Mouse (Mus musculus): ENCODE results near the gene Napsa. TPM values are rescaled to one million over a fixed set of nuclear protein-coding genes. Genes with fewer than 3 reads are reported as not detected.

Gene Napsa
- polyA plus RNA-seq, 1 experiment from 2014 or later = 2.8 TPM

DNA sequence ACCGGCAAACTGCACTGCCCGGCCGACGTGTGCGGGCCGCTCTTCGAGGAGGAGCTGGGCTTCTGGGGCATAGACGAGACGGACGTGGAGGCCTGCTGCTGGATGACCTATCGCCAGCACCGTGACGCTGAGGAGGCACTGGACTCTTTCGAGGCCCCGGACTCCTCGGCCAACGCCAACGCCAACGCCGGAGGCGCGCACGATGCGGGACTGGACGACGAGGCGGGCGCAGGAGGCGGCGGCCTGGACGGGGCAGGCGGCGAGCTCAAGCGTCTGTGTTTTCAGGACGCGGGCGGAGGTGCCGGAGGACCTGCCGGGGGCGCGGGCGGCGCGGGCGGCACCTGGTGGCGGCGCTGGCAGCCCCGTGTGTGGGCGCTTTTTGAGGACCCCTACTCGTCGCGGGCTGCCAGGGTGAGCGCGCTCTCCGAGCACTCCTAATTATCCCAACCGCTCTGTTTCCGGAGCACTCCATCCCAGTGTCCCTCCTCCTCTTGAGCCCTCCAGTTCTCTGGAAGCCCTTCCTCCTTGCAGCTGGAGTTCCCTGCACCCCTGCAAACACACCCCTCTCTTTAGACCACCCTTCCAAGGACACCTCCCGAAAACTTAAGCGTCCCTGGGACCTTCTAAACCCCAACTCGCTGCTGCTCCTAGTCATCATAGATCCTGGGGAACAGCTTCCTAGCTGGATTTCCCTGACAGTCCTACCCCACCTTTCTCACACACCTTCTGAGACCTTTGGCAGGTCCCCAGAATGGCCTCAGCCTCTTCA, 19.4 kb downstream of the Napsa start:
- Histone ChIP-seq H3K9me3 (ENCODE audit: control insufficient read depth, low read depth, low read length) (no peaks in the 10 kb centered on the region), H3K4me1 (ENCODE audit: control insufficient read depth, insufficient read depth, low read length) (peaks cover 21% of the 10 kb centered on the region), H3K9ac (replicated peaks; ENCODE audit: low read depth, low read length) (no peak overlapping the region; the same call in 1 of the 2 replicates), H3K27ac (ENCODE audit: low read length) (no peak overlapping the region), H3K4me3 (ENCODE audit: low read depth, low read length) (peak overlapping the region; percentile 49), H3K4me2 (replicated peaks; ENCODE audit: low read depth, low read length) (peak overlapping the region; percentile 99), H3K36me3 (ENCODE audit: control insufficient read depth, insufficient read depth, low read length) (no peaks in the 10 kb centered on the region), H3K27me3 (ENCODE audit: control insufficient read depth, insufficient read depth, low read length) (peaks cover 34% of the 10 kb centered on the region)
- WGBS = under 1% methylated on average over 55 of the region's 60 CpGs
- no peak for ATAC-seq (ENCODE audit: insufficient number of reproducible peaks, insufficient read depth, low FRiP score, low read depth)

DNA sequence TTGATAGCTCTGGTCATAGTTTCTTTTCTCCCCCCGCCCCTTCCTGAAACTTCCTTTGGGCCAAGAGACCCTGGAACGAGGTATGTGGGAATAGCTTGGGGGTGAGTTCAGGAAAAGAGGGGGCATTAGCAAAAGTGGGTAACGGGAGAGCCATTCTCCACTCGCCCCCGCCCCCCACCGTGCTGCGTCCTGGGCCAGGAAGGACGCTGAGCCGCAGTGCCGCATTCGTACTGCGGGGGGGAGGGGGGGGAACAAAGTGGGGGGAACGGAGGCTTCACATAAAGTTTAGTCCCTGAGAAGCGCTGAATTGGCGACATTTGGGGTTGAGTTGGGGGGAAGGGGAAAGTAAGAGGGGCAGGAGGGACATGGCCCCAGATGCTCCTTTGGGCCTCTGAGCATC, 20.9 kb downstream of the Napsa start:
- no peaks in the 10 kb centered on the region for H3K36me3 ChIP-seq (ENCODE audit: control insufficient read depth, insufficient read depth, low read length)
- H3K9me3 ChIP-seq (ENCODE audit: control insufficient read depth, low read depth, low read length) = no peaks in the 10 kb centered on the region
- H3K27ac ChIP-seq (ENCODE audit: low read length) = no peak overlapping the region
- no peak for ATAC-seq (ENCODE audit: insufficient number of reproducible peaks, insufficient read depth, low FRiP score, low read depth)
- no peak overlapping the region for H3K4me2 ChIP-seq (replicated peaks; ENCODE audit: low read depth, low read length)
- no peak overlapping the region for H3K4me3 ChIP-seq (ENCODE audit: low read depth, low read length)
- H3K4me1 ChIP-seq (ENCODE audit: control insufficient read depth, insufficient read depth, low read length) = peaks cover 19% of the 10 kb centered on the region
- H3K9ac ChIP-seq (replicated peaks; ENCODE audit: low read depth, low read length) = no peak overlapping the region
- peaks cover 32% of the 10 kb centered on the region for H3K27me3 ChIP-seq (ENCODE audit: control insufficient read depth, insufficient read depth, low read length)
- 4% methylated on average over 14 of the region's 15 CpGs for WGBS

DNA sequence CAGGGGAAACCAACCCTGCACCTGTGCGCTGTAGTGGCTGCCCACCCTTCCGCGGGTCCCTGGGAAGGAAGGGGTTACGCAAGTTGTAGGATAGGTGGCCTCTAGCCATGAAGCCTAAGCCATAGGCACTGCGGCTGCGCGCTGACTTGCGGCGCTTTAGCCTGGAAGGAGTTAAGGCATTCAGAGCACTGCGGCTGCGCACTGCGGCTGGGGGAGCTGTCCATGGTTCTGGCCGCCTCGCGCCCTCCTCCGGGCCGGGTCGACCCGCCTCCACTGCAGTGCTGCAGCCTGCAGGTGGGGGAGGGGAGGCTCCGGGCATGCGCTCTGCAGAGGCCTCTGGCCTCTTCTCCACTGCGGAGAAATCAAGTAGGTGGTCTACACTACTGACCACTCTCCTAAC, 21.6 kb downstream of the Napsa start:
- under 1% methylated on average over 22 of the region's 22 CpGs for WGBS
- peak; percentile 24; the same call in 1 of the 2 replicates for ATAC-seq (ENCODE audit: insufficient number of reproducible peaks, insufficient read depth, low FRiP score, low read depth)
- peaks cover 13% of the 10 kb centered on the region for H3K4me1 ChIP-seq (ENCODE audit: control insufficient read depth, insufficient read depth, low read length)
- H3K36me3 ChIP-seq (ENCODE audit: control insufficient read depth, insufficient read depth, low read length) = no peaks in the 10 kb centered on the region
- H3K27ac ChIP-seq (ENCODE audit: low read length) = no peak overlapping the region
- no peak overlapping the region for H3K9ac ChIP-seq (replicated peaks; ENCODE audit: low read depth, low read length)
- no peak overlapping the region for H3K4me3 ChIP-seq (ENCODE audit: low read depth, low read length)
- no peaks in the 10 kb centered on the region for H3K9me3 ChIP-seq (ENCODE audit: control insufficient read depth, low read depth, low read length)
- peaks cover 27% of the 10 kb centered on the region for H3K27me3 ChIP-seq (ENCODE audit: control insufficient read depth, insufficient read depth, low read length)
- H3K4me2 ChIP-seq (replicated peaks; ENCODE audit: low read depth, low read length) = no peak overlapping the region; the same call in 1 of the 2 replicates

DNA sequence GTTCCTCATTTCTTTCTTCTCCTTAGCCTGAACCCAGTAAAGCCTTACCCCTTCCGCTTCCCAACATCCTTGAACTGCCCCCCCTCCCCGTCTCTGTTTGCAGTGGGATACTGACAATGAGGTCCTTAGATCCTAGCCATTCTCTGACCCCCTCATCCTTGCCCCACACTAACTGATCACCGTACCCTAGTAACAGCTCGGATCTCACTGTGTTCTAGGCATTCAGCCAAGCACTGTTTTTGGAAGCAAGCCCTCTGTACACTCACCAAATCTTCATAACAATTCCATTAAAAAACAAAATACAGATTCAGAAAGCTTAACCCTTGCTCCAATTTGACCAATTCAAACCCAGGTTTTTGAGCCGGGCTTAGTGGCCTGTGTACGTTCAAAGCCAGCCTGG, 22.1 kb downstream of the Napsa start:
- no peak overlapping the region for H3K4me2 ChIP-seq (replicated peaks; ENCODE audit: low read depth, low read length)
- no peaks in the 10 kb centered on the region for H3K9me3 ChIP-seq (ENCODE audit: control insufficient read depth, low read depth, low read length)
- peaks cover 12% of the 10 kb centered on the region for H3K4me1 ChIP-seq (ENCODE audit: control insufficient read depth, insufficient read depth, low read length)
- WGBS = 56% methylated on average over 6 of the region's 6 CpGs
- H3K27ac ChIP-seq (ENCODE audit: low read length) = no peak overlapping the region
- peaks cover 27% of the 10 kb centered on the region for H3K27me3 ChIP-seq (ENCODE audit: control insufficient read depth, insufficient read depth, low read length)
- no peak for ATAC-seq (ENCODE audit: insufficient number of reproducible peaks, insufficient read depth, low FRiP score, low read depth)
- H3K36me3 ChIP-seq (ENCODE audit: control insufficient read depth, insufficient read depth, low read length) = no peaks in the 10 kb centered on the region
- H3K9ac ChIP-seq (replicated peaks; ENCODE audit: low read depth, low read length) = no peak overlapping the region
- H3K4me3 ChIP-seq (ENCODE audit: low read depth, low read length) = no peak overlapping the region

DNA sequence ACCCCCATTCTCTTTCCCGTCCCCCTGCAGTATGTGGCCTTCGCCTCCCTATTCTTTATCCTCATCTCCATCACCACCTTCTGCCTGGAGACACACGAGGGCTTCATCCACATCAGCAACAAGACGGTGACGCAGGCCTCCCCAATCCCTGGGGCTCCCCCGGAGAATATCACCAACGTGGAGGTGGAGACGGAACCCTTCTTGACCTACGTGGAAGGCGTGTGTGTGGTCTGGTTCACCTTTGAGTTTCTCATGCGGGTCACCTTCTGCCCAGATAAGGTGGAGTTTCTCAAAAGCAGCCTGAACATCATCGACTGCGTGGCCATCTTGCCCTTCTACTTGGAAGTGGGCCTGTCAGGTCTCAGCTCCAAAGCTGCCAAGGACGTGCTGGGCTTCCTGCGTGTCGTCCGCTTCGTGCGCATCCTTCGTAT, 23.0 kb downstream of the Napsa start:
- Histone ChIP-seq H3K36me3 (ENCODE audit: control insufficient read depth, insufficient read depth, low read length) (no peaks in the 10 kb centered on the region), H3K27me3 (ENCODE audit: control insufficient read depth, insufficient read depth, low read length) (peaks cover 27% of the 10 kb centered on the region), H3K9me3 (ENCODE audit: control insufficient read depth, low read depth, low read length) (no peaks in the 10 kb centered on the region), H3K4me1 (ENCODE audit: control insufficient read depth, insufficient read depth, low read length) (peaks cover 12% of the 10 kb centered on the region), H3K4me3 (ENCODE audit: low read depth, low read length) (no peak overlapping the region), H3K4me2 (replicated peaks; ENCODE audit: low read depth, low read length) (no peak overlapping the region), H3K9ac (replicated peaks; ENCODE audit: low read depth, low read length) (no peak overlapping the region), H3K27ac (ENCODE audit: low read length) (no peak overlapping the region)
- 94% methylated on average over 20 of the region's 20 CpGs for whole genome bisulfite sequencing
- ATAC-seq (ENCODE audit: insufficient number of reproducible peaks, insufficient read depth, low FRiP score, low read depth) = no peak

DNA sequence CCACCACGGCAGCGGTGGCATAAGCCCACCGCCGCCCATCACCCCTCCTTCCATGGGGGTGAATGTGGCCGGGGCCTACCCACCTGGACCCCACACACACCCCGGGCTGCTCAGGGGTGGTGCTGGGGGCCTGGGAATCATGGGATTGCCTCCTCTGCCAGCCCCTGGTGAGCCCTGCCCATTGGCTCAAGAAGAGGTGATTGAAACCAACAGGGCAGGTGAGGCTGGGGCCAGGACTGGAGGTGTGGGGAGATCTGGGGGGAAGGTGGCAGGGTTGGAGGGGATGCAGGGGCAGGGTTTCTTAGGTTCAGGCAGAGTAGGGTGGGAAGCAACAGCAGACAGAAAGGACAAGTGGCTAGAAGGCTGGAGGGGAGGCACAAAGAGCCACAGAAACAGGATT, 23.9 kb downstream of the Napsa start:
- Histone ChIP-seq H3K4me3 (ENCODE audit: low read depth, low read length) (no peak overlapping the region), H3K9me3 (ENCODE audit: control insufficient read depth, low read depth, low read length) (no peaks in the 10 kb centered on the region), H3K27me3 (ENCODE audit: control insufficient read depth, insufficient read depth, low read length) (peaks cover 25% of the 10 kb centered on the region), H3K9ac (replicated peaks; ENCODE audit: low read depth, low read length) (no peak overlapping the region), H3K4me2 (replicated peaks; ENCODE audit: low read depth, low read length) (no peak overlapping the region), H3K27ac (ENCODE audit: low read length) (no peak overlapping the region), H3K36me3 (ENCODE audit: control insufficient read depth, insufficient read depth, low read length) (no peaks in the 10 kb centered on the region), H3K4me1 (ENCODE audit: control insufficient read depth, insufficient read depth, low read length) (peaks cover 11% of the 10 kb centered on the region)
- 92% methylated on average over 6 of the region's 6 CpGs for WGBS
- ATAC-seq (ENCODE audit: insufficient number of reproducible peaks, insufficient read depth, low FRiP score, low read depth) = no peak

DNA sequence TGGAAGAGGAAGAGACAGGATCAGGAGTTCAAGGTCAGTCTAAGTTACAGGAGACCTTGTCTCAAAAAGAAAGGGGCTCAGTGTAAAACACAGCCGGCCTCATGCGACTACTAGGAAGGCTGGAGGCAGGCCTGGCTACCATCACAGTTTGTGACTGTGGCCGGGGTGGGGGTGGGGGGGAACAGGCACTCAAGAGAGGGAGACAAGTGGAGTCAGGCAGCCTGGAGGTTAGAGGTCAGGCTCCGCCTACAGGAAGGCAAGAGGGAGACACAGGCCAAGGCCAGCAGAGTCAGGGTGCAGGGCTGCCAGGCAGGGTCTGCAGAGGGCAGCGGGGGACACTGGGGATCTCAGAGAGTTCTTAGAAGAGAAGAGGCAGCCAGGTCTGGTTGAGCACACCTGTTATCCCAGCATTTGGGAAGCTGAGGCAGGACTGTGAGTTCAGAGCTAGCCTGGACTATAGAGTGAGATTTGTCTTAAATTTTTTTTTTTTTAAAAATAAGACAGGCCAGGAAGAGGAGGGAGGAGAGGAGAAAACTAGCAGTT, 24.9 kb downstream of the Napsa start:
- Histone ChIP-seq H3K9me3 (ENCODE audit: control insufficient read depth, low read depth, low read length) (no peaks in the 10 kb centered on the region), H3K4me1 (ENCODE audit: control insufficient read depth, insufficient read depth, low read length) (peaks cover 3% of the 10 kb centered on the region; the same call in 1 of the 2 replicates), H3K27me3 (ENCODE audit: control insufficient read depth, insufficient read depth, low read length) (peaks cover 25% of the 10 kb centered on the region), H3K36me3 (ENCODE audit: control insufficient read depth, insufficient read depth, low read length) (no peaks in the 10 kb centered on the region), H3K4me2 (replicated peaks; ENCODE audit: low read depth, low read length) (no peak overlapping the region), H3K4me3 (ENCODE audit: low read depth, low read length) (no peak overlapping the region), H3K9ac (replicated peaks; ENCODE audit: low read depth, low read length) (no peak overlapping the region), H3K27ac (ENCODE audit: low read length) (no peak overlapping the region)
- no peak for ATAC-seq (ENCODE audit: insufficient number of reproducible peaks, insufficient read depth, low FRiP score, low read depth)
- WGBS = 42% methylated on average over 5 of the region's 5 CpGs

DNA sequence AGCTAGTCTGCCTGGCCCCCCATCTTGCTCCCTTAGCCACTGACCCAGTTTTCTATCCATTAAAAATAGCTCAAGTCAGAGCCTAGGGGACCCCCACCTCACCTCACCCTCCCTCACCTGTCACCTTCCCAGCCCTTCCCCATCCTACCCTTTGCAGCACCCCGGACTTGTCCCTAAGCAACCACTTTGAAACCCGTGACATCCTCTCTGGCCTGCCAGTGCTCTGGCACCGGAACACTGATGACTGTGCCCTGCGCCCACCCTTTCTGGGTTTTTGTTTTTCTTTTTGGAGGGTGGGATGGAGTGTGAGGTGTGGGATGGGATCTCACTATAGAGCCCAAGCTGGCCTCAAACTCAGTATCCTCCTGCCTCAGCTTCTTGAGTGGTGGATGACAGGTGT, 25.5 kb downstream of the Napsa start:
- no peak for ATAC-seq (ENCODE audit: insufficient number of reproducible peaks, insufficient read depth, low FRiP score, low read depth)
- H3K9ac ChIP-seq (replicated peaks; ENCODE audit: low read depth, low read length) = no peak overlapping the region
- H3K4me3 ChIP-seq (ENCODE audit: low read depth, low read length) = no peak overlapping the region
- peaks cover 3% of the 10 kb centered on the region; the same call in 1 of the 2 replicates for H3K4me1 ChIP-seq (ENCODE audit: control insufficient read depth, insufficient read depth, low read length)
- no peak overlapping the region for H3K27ac ChIP-seq (ENCODE audit: low read length)
- H3K4me2 ChIP-seq (replicated peaks; ENCODE audit: low read depth, low read length) = no peak overlapping the region
- H3K27me3 ChIP-seq (ENCODE audit: control insufficient read depth, insufficient read depth, low read length) = peaks cover 22% of the 10 kb centered on the region
- no peaks in the 10 kb centered on the region for H3K9me3 ChIP-seq (ENCODE audit: control insufficient read depth, low read depth, low read length)
- WGBS = 89% methylated on average over 4 of the region's 4 CpGs
- H3K36me3 ChIP-seq (ENCODE audit: control insufficient read depth, insufficient read depth, low read length) = no peaks in the 10 kb centered on the region

Measured in stomach, embryonic 14.5 days (tissue).